Mouse (Mus musculus) lung, adult 2 months (tissue): ENCODE results near the gene Chil6.

Source experiments
- CTCF ChIP-seq: fragments of 200-500 bp; IDR thresholded peaks from 2 replicates; pipeline ENCODE4 v1.5.1; 2011; ENCODE audit warnings: mild to moderate bottlenecking, low read length, control low read depth; ENCODE audit not compliant: insufficient read depth
- POLR2A ChIP-seq: fragments of 200-500 bp; IDR thresholded peaks from 2 replicates; pipeline ENCODE4 v1.6.1; 2011; ENCODE audit warnings: low read depth, mild to moderate bottlenecking, control low read depth, low read length, borderline replicate concordance; ENCODE audit errors: extremely low read depth

- TF ChIP-seq CTCF (peak; percentile 45; the same call in 1 of the 2 replicates), POLR2A (no peak)
These were observed 42.6 kb upstream of the Chil6 start for GRCm38 (mm10) chr3:106448571-106448970.
